Mouse (Mus musculus) midbrain, embryonic 10.5 days (tissue): ENCODE measurements at regions not wholly inside any gene's neighbourhood (a gene's known extent, or its start where the extent isn't known, plus 50 kb on each side); places are given as distances from the start of the nearest gene placed in this dataset.
A peak's percentile ranks its signal among the peaks of the same experiment; 100 is the strongest.

Experiments used
- DNase-seq: peaks from one replicate; pipeline ENCODE4 v3.0.0-alpha.2; 2017; ENCODE audit warnings: low spot score
- H3K27ac ChIP-seq: fragments of 300-500 bp; sonication (generic); replicated peaks from 2 replicates; pipeline ENCODE4 v1.5.1; 2016; ENCODE audit warnings: mild to moderate bottlenecking
- H3K27me3 ChIP-seq: fragments of 300-500 bp; sonication (generic); 2 replicates; pipeline ENCODE4 v1.6.1; 2016; ENCODE audit warnings: low read depth, mild to moderate bottlenecking; ENCODE audit not compliant: poor library complexity, severe bottlenecking
- H3K36me3 ChIP-seq: fragments of 300-500 bp; sonication (generic); 2 replicates; pipeline ENCODE4 v1.6.1; 2016; ENCODE audit warnings: mild to moderate bottlenecking, moderate library complexity
- H3K4me1 ChIP-seq: fragments of 300-500 bp; sonication (generic); 2 replicates; pipeline ENCODE4 v1.6.1; 2016
- H3K4me3 ChIP-seq: fragments of 300-500 bp; sonication (generic); 2 replicates; pipeline ENCODE4 v1.5.1; 2016; ENCODE audit warnings: mild to moderate bottlenecking, moderate library complexity
- H3K9me3 ChIP-seq: fragments of 300-500 bp; sonication (generic); replicated peaks from 2 replicates; pipeline ENCODE4 v1.6.1; 2016; ENCODE audit warnings: mild to moderate bottlenecking
- WGBS: fragments of 180-500 bp; shearing (Covaris S2); methylation state at CpG from one replicate; pipeline ENCODE4 v1.1.7; 2016; 5-methylcytosine and 5-hydroxymethylcytosine counted together

GRCm38 (mm10) chrX:19167121-19167853 lies 313.8 kb downstream of the Tex13c3 start:
- Histone ChIP-seq H3K27ac (no peak overlapping the region), H3K4me3 (no peak overlapping the region), H3K4me1 (no peaks in the 10 kb centered on the region), H3K27me3 (no peaks in the 10 kb centered on the region), H3K9me3 (no peaks in the 10 kb centered on the region), H3K36me3 (no peaks in the 10 kb centered on the region)
- peak; percentile 11 for DNase-seq
- 77% methylated on average over 12 of the region's 12 CpGs for WGBS

GRCm38 (mm10) chrX:19165891-19166644 lies 315.1 kb downstream of the Tex13c3 start:
- H3K9me3 ChIP-seq, result no peaks in the 10 kb centered on the region
- no peaks in the 10 kb centered on the region for H3K36me3 ChIP-seq
- no peaks in the 10 kb centered on the region for H3K4me1 ChIP-seq
- no peak overlapping the region for H3K27ac ChIP-seq
- no peaks in the 10 kb centered on the region for H3K27me3 ChIP-seq
- no peak for DNase-seq
- 86% methylated on average over 5 of the region's 5 CpGs for WGBS
- H3K4me3 ChIP-seq, result no peak overlapping the region

- Histone ChIP-seq H3K4me3 (no peak overlapping the region), H3K27ac (no peak overlapping the region), H3K27me3 (no peaks in the 10 kb centered on the region), H3K9me3 (no peaks in the 10 kb centered on the region), H3K4me1 (no peaks in the 10 kb centered on the region), H3K36me3 (no peaks in the 10 kb centered on the region)
- no peak for DNase-seq
- WGBS, result 84% methylated on average over 5 of the region's 5 CpGs
Measured at GRCm38 (mm10) chrX:19164151-19164550, 317.0 kb downstream of the Tex13c3 start.

GRCm38 (mm10) chrX:19162958-19163357 lies 318.2 kb downstream of the Tex13c3 start:
- no peaks in the 10 kb centered on the region for H3K9me3 ChIP-seq
- no peak for DNase-seq
- no peaks in the 10 kb centered on the region for H3K36me3 ChIP-seq
- H3K4me1 ChIP-seq, result no peaks in the 10 kb centered on the region
- no peak overlapping the region for H3K27ac ChIP-seq
- WGBS, result 78% methylated on average over 1 of the region's 1 CpGs
- no peak overlapping the region for H3K4me3 ChIP-seq
- H3K27me3 ChIP-seq, result no peaks in the 10 kb centered on the region

GRCm38 (mm10) chrX:19162351-19162750 lies 318.8 kb downstream of the Tex13c3 start:
- Histone ChIP-seq H3K4me3 (no peak overlapping the region), H3K9me3 (no peaks in the 10 kb centered on the region), H3K27me3 (no peaks in the 10 kb centered on the region), H3K36me3 (no peaks in the 10 kb centered on the region), H3K4me1 (no peaks in the 10 kb centered on the region), H3K27ac (no peak overlapping the region)
- no peak for DNase-seq

- Histone ChIP-seq H3K4me1 (no peaks in the 10 kb centered on the region), H3K9me3 (no peaks in the 10 kb centered on the region), H3K36me3 (no peaks in the 10 kb centered on the region), H3K4me3 (no peak overlapping the region), H3K27ac (no peak overlapping the region), H3K27me3 (no peaks in the 10 kb centered on the region)
- no peak for DNase-seq
- WGBS, result 80% methylated on average over 3 of the region's 3 CpGs
Measured at GRCm38 (mm10) chrX:19160275-19160930, 320.7 kb downstream of the Tex13c3 start.

- Histone ChIP-seq H3K9me3 (no peaks in the 10 kb centered on the region), H3K27me3 (no peaks in the 10 kb centered on the region), H3K27ac (no peak overlapping the region), H3K4me3 (no peak overlapping the region), H3K4me1 (no peaks in the 10 kb centered on the region), H3K36me3 (no peaks in the 10 kb centered on the region)
- WGBS, result 84% methylated on average over 6 of the region's 6 CpGs
- DNase-seq, result no peak
Measured at GRCm38 (mm10) chrX:19157464-19158203, 323.5 kb downstream of the Tex13c3 start.

- 84% methylated on average over 2 of the region's 2 CpGs for WGBS
- no peaks in the 10 kb centered on the region for H3K9me3 ChIP-seq
- no peak overlapping the region for H3K27ac ChIP-seq
- H3K27me3 ChIP-seq, result no peaks in the 10 kb centered on the region
- no peaks in the 10 kb centered on the region for H3K4me1 ChIP-seq
- no peak for DNase-seq
- H3K4me3 ChIP-seq, result no peak overlapping the region
- no peaks in the 10 kb centered on the region for H3K36me3 ChIP-seq
Measured at GRCm38 (mm10) chrX:19153619-19154018, 327.5 kb downstream of the Tex13c3 start.

- 95% methylated on average over 1 of the region's 1 CpGs for WGBS
- Histone ChIP-seq H3K27ac (no peak overlapping the region), H3K9me3 (no peaks in the 10 kb centered on the region), H3K36me3 (no peaks in the 10 kb centered on the region), H3K4me1 (no peaks in the 10 kb centered on the region), H3K27me3 (no peaks in the 10 kb centered on the region), H3K4me3 (no peak overlapping the region)
- DNase-seq, result no peak
Measured at GRCm38 (mm10) chrX:19152170-19152861, 328.8 kb downstream of the Tex13c3 start.

- H3K9me3 ChIP-seq, result no peaks in the 10 kb centered on the region
- 94% methylated on average over 3 of the region's 3 CpGs for WGBS
- no peak for DNase-seq
Measured at GRCm38 (mm10) chrX:19150606-19151005, 330.5 kb downstream of the Tex13c3 start.

GRCm38 (mm10) chrX:19148672-19149071 lies 332.4 kb downstream of the Tex13c3 start:
- H3K4me1 ChIP-seq, result no peaks in the 10 kb centered on the region
- H3K36me3 ChIP-seq, result no peaks in the 10 kb centered on the region
- no peaks in the 10 kb centered on the region for H3K27me3 ChIP-seq
- no peak for DNase-seq
- no peaks in the 10 kb centered on the region for H3K9me3 ChIP-seq
- H3K27ac ChIP-seq, result no peak overlapping the region
- H3K4me3 ChIP-seq, result no peak overlapping the region
- 89% methylated on average over 1 of the region's 1 CpGs for WGBS

More at GRCm38 (mm10) chrX:19150606-19151005, 330.5 kb downstream of the Tex13c3 start:
- Histone ChIP-seq H3K4me1 (no peaks in the 10 kb centered on the region), H3K4me3 (no peak overlapping the region), H3K27ac (no peak overlapping the region), H3K27me3 (no peaks in the 10 kb centered on the region), H3K36me3 (no peaks in the 10 kb centered on the region)

- Histone ChIP-seq H3K27me3 (no peaks in the 10 kb centered on the region), H3K27ac (no peak overlapping the region), H3K9me3 (no peaks in the 10 kb centered on the region), H3K4me1 (no peaks in the 10 kb centered on the region), H3K4me3 (no peak overlapping the region), H3K36me3 (no peaks in the 10 kb centered on the region)
- 88% methylated on average over 3 of the region's 3 CpGs for WGBS
- DNase-seq, result no peak
Measured at GRCm38 (mm10) chrX:19148251-19148650, 332.9 kb downstream of the Tex13c3 start.
